Mouse (Mus musculus) kidney, postnatal 0 days (tissue): ENCODE data around the gene Tshz2. TPM values are rescaled to one million over a fixed set of nuclear protein-coding genes. Genes with fewer than 3 reads are reported as not detected.

ENCODE experiments used
- ATAC-seq: fragments of 200-750 bp; cut with Nextera tagmentation; replicated peaks from 2 replicates; pipeline ENCODE4 v1.8.0; 2017; ENCODE audit warnings: low read depth, moderate number of reproducible peaks, moderate TSS enrichment, moderate library complexity; ENCODE audit not compliant: low FRiP score
- DNase-seq: peaks from one replicate; pipeline ENCODE4 v3.0.0-alpha.2; 2016; ENCODE audit warnings: low spot score
- H3K27ac ChIP-seq: fragments of 300-500 bp; sonication (generic); 2 replicates; pipeline ENCODE4 v1.5.1; 2014; ENCODE audit warnings: mild to moderate bottlenecking
- H3K27me3 ChIP-seq: fragments of 300-500 bp; sonication (generic); 2 replicates; pipeline ENCODE4 v1.6.1; 2014; ENCODE audit warnings: low read length, mixed read lengths; ENCODE audit not compliant: insufficient read depth
- H3K36me3 ChIP-seq: fragments of 300-500 bp; sonication (generic); 2 replicates; pipeline ENCODE4 v1.6.1; 2014; ENCODE audit warnings: low read length, mixed read lengths; ENCODE audit not compliant: insufficient read depth
- H3K4me1 ChIP-seq: fragments of 300-500 bp; sonication (generic); replicated peaks from 2 replicates; pipeline ENCODE4 v1.6.1; 2014; ENCODE audit warnings: antibody characterized with exemption, low read length, mixed read lengths; ENCODE audit not compliant: insufficient read depth
- H3K4me2 ChIP-seq: fragments of 300-500 bp; sonication (generic); 2 replicates; pipeline ENCODE4 v1.6.1; 2014; ENCODE audit warnings: mild to moderate bottlenecking, low read length, moderate library complexity, mixed read lengths
- H3K4me3 ChIP-seq: fragments of 300-500 bp; sonication (generic); replicated peaks from 2 replicates; pipeline ENCODE4 v1.5.1; 2014; ENCODE audit warnings: low read depth, low read length
- H3K9ac ChIP-seq: fragments of 300-500 bp; sonication (generic); 2 replicates; pipeline ENCODE4 v1.6.1; 2014; ENCODE audit warnings: low read depth, low read length
- H3K9me3 ChIP-seq: fragments of 300-500 bp; sonication (generic); replicated peaks from 2 replicates; pipeline ENCODE4 v1.6.1; 2016; ENCODE audit warnings: low read length, inconsistent platforms, mixed read lengths
- CTCF ChIP-seq: IDR thresholded peaks from 2 replicates; pipeline ENCODE4 v1.5.1; 2016; ENCODE audit warnings: antibody characterized with exemption, low read depth, mild to moderate bottlenecking, moderate library complexity
- WGBS: fragments of 180-500 bp; shearing (Covaris S2); extraction: QIAGEN DNeasy Blood & Tissue Kit; methylation state at CpG from one replicate; pipeline ENCODE4 v1.1.7; 2014; 5-methylcytosine and 5-hydroxymethylcytosine counted together
- polyA plus RNA-seq: library from polyadenylated mRNA; unstranded; fragments of >200 nt; fragmentation: Nextera tagmentation; extraction: Ambion mirVana; gene quantifications from 2 replicates; pipeline ENCODE4 v1.2.1, GENCODE M21; 2015

Tshz2 gene
- polyA plus RNA-seq, 1 experiment from 2014 or later: 9.8 TPM

- no peaks in the 10 kb centered on the region for H3K36me3 ChIP-seq
- peaks cover 14% of the 10 kb centered on the region; the same call in 1 of the 2 replicates for H3K4me1 ChIP-seq
- H3K4me2 ChIP-seq: no peak overlapping the region
- no peak for TF ChIP-seq CTCF
- H3K27me3 ChIP-seq: no peaks in the 10 kb centered on the region
- no peaks in the 10 kb centered on the region for H3K9me3 ChIP-seq
- peak; percentile 72 for DNase-seq
- WGBS: 8% methylated on average over 7 of the region's 7 CpGs
- H3K27ac ChIP-seq: no peak overlapping the region
- H3K4me3 ChIP-seq: no peak overlapping the region
- no peak; the same call in 1 of the 2 replicates for ATAC-seq
- no peak overlapping the region for H3K9ac ChIP-seq
Observed at GRCm38 (mm10) chr2:169834602-169835001, 201.8 kb downstream of the Tshz2 start.

DNA sequence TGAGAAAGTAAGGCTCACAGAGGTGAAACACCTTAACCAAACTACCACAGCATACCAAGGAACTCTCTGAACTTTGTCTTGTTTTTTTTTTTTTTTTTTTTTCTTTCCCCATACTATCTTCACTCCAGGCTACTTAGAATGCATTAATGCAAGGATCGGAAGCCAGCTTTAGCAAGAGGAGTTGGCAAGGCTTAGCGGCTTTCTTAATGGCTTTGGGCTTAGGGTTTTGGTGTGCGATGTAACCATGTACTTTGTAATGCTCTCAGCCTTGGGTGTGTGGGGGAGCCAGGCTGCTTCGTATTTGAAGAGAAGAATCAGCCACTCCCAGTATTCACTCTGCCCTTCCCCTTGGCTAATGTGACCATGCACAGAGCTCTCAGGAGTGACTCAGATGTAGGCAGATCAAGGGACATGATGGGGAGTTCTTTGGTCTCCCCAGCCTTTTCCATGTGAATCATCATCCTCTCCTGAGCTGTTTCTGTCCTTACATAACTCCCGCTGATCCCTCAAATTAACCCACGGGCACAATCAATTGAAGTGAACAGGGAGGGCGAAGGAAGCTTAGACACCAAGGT is 204.3 kb downstream of the Tshz2 start:
- TF ChIP-seq CTCF: no peak
- Histone ChIP-seq H3K4me1 (peaks cover 14% of the 10 kb centered on the region; the same call in 1 of the 2 replicates), H3K27me3 (no peaks in the 10 kb centered on the region), H3K27ac (no peak overlapping the region), H3K9ac (no peak overlapping the region), H3K9me3 (no peaks in the 10 kb centered on the region), H3K36me3 (no peaks in the 10 kb centered on the region), H3K4me3 (no peak overlapping the region), H3K4me2 (no peak overlapping the region)
- 80% methylated on average over 7 of the region's 7 CpGs for WGBS
- no peak for ATAC-seq
- no peak for DNase-seq

DNA sequence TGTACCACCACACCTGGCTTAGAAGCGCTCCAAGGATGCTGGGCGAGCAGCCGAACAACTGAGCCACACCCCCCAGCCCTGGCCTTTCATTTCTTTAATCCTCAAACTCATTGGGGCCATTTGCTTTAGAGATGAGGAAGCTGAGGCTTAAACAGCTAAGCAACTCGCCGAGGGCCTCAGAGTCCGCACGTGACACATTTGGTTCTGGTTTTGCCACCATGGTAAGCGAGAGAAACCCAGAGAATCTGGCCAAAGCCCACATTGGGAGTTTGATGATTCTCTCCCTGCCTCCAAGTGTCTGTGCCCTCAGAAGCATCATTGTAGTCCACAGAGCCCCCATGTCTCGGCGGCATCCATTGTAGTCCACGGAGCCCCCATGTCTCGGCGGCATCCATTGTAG is 205.7 kb downstream of the Tshz2 start:
- H3K4me2 ChIP-seq: no peak overlapping the region
- WGBS: 94% methylated on average over 13 of the region's 13 CpGs

GRCm38 (mm10) chr2:169841442-169841841 is 208.6 kb downstream of the Tshz2 start:
- H3K4me1 ChIP-seq: peaks cover 3% of the 10 kb centered on the region; the same call in 1 of the 2 replicates
- H3K27me3 ChIP-seq: no peaks in the 10 kb centered on the region
- no peaks in the 10 kb centered on the region for H3K36me3 ChIP-seq
- no peak overlapping the region for H3K27ac ChIP-seq
- H3K4me3 ChIP-seq: no peak overlapping the region
- WGBS: 65% methylated on average over 10 of the region's 10 CpGs
- H3K9ac ChIP-seq: no peak overlapping the region
- no peak for TF ChIP-seq CTCF
- no peak overlapping the region for H3K4me2 ChIP-seq
- no peak for DNase-seq
- no peak for ATAC-seq
- no peaks in the 10 kb centered on the region for H3K9me3 ChIP-seq

More for the DNA sequence above, 205.7 kb downstream of the Tshz2 start:
- no peak overlapping the region for H3K27ac ChIP-seq
- no peak overlapping the region for H3K4me3 ChIP-seq
- DNase-seq (no peak), ATAC-seq (no peak)
- no peaks in the 10 kb centered on the region for H3K9me3 ChIP-seq
- no peaks in the 10 kb centered on the region for H3K36me3 ChIP-seq
- H3K27me3 ChIP-seq: no peaks in the 10 kb centered on the region
- H3K4me1 ChIP-seq: peaks cover 10% of the 10 kb centered on the region; the same call in 1 of the 2 replicates
- H3K9ac ChIP-seq: no peak overlapping the region
- TF ChIP-seq CTCF: no peak

- Histone ChIP-seq H3K36me3 (no peaks in the 10 kb centered on the region), H3K9ac (no peak overlapping the region), H3K27me3 (no peaks in the 10 kb centered on the region), H3K4me1 (peaks cover 3% of the 10 kb centered on the region; the same call in 1 of the 2 replicates), H3K4me2 (no peak overlapping the region), H3K4me3 (no peak overlapping the region), H3K27ac (no peak overlapping the region), H3K9me3 (no peaks in the 10 kb centered on the region)
- DNase-seq (no peak), ATAC-seq (no peak)
- WGBS: 72% methylated on average over 6 of the region's 6 CpGs
- TF ChIP-seq CTCF: peak; percentile 47; the same call in 1 of the 2 replicates
Observed at GRCm38 (mm10) chr2:169842494-169842893, 209.7 kb downstream of the Tshz2 start.

GRCm38 (mm10) chr2:169843553-169843952 is 210.7 kb downstream of the Tshz2 start:
- DNase-seq (no peak), ATAC-seq (no peak)
- Histone ChIP-seq H3K27ac (no peak overlapping the region), H3K4me1 (peaks cover 3% of the 10 kb centered on the region; the same call in 1 of the 2 replicates), H3K4me3 (no peak overlapping the region), H3K9ac (no peak overlapping the region), H3K36me3 (no peaks in the 10 kb centered on the region), H3K27me3 (no peaks in the 10 kb centered on the region), H3K9me3 (no peaks in the 10 kb centered on the region), H3K4me2 (no peak overlapping the region)
- no peak for TF ChIP-seq CTCF
- 52% methylated on average over 6 of the region's 6 CpGs for WGBS
